Mouse (Mus musculus) gastrocnemius, postnatal 36 days (tissue): ENCODE results near the gene Zfp39. TPM values are rescaled to one million over a fixed set of nuclear protein-coding genes. Genes with fewer than 3 reads are reported as not detected.
A peak's percentile ranks its signal among the peaks of the same experiment; 100 is the strongest.
"Not testable (repeated sequence)": the region's sequence is repeated elsewhere in the genome, so short reads cannot be mapped to it uniquely, and the experiment has no call there.

Experiments
- DNase-seq, 2 experiments: peaks; one replicate each; pipeline ENCODE4 v3.0.0; 2022
- intact Hi-C: fragments of 180-260 bp; cut with DNase I; formaldehyde crosslinking; loops from one replicate; pipeline ENCODE4 v1.15.1; 2025
- total RNA-seq, 2 experiments: library from RNA; stranded (reverse); gene quantifications; 2 replicates each; pipeline ENCODE4 v1.2.3; 2021

The Zfp39 gene
- total RNA-seq, 2 experiments from 2014 or later, result 2.0 to 3.2 TPM

DNA sequence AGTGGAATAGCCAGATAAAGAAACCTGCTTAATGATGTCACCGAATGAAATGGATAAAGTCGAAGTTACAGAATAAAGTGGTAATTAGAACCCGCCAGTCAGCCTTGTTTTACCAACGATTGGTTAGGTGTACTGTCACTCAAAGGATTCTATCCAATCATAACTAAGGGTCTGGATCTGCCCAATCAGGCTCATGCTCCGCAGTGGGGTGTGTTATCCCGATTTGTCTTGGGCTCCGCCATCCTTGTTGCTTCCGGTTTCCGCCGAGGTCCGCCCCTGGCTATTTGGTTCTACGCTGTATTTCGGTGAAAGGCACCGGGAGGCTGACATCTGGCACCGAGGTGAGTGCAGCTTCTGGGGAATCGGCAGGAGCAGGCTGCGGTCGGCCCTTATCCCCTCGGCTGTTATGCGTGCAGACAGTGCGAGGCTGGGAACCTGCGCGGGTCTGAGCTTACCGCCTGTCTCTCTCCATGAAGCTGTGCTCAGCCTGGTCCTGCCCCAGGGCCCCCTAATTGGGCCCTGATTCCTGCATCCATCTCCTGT, 57.0 kb downstream of the Zfp39 start, which contains the start of gene Gm12258:
Gene Gm12258 (plus strand): TSS at position 240 of the 543 bp plus-strand sequence.
- intact Hi-C loops, result no loop called here
- DNase-seq, result peak; percentile 62 to 78

DNA sequence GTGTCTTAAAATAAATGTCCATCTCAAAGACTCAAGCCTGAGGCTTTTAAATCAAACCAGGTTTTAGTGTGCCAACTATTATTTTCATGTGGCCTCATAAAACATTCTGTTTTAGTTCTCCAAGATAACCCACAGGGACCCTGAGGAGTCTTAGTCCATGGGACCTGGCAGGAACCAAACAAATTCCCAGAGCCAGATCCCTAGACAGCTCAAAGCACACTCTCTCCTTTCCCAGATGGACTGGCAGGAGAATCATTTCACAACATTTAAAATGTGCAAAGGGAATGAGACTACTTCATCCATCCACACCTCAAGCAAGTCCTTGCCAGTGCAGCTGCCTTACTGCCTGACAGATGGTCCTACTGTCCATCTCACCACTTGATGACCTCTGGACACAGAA, 65.1 kb downstream of the Zfp39 start, which contains the start of gene Olfr311:
Gene Olfr311 (plus strand): TSS at position 301 of the 400 bp plus-strand sequence.
- intact Hi-C loops, DNase-seq: not testable (repeated sequence)

Other genes starting within 250 kb of the Zfp39 start
- not detected for gene Olfr322, start 245.4 kb downstream of the Zfp39 start, total RNA-seq
- not detected for gene Olfr320, start 223.1 kb downstream of the Zfp39 start, total RNA-seq
- not detected for gene Olfr319, start 205.1 kb downstream of the Zfp39 start, total RNA-seq
- not detected for gene Olfr318, start 180.2 kb downstream of the Zfp39 start, total RNA-seq
- gene Olfr317, start 165.0 kb downstream of the Zfp39 start, total RNA-seq, result not detected
- not detected for gene Olfr316, start 151.5 kb downstream of the Zfp39 start, total RNA-seq
- gene Olfr315, start 131.0 kb downstream of the Zfp39 start, total RNA-seq, result not detected
- not detected for gene Olfr314, start 121.3 kb downstream of the Zfp39 start, total RNA-seq
- not detected for gene Fam183b, start 102.3 kb downstream of the Zfp39 start, total RNA-seq
- gene Olfr313, start 89.2 kb downstream of the Zfp39 start, total RNA-seq, result not detected
- gene Olfr312, start 75.0 kb downstream of the Zfp39 start, total RNA-seq, result not detected
- gene Olfr311, start 65.0 kb downstream of the Zfp39 start, total RNA-seq, result not detected
- 1 to 10 TPM in 1 of 2 experiments, under 1 TPM in 1; 0.69 to 1.1 TPM for gene Gm12258, start 57.1 kb downstream of the Zfp39 start, total RNA-seq
- 1 to 10 TPM in 1 of 2 experiments, under 1 TPM in 1; 0.74 to 1.2 TPM for gene 2810021J22Rik, start 37.0 kb downstream of the Zfp39 start, total RNA-seq
- gene Btnl10, start 13.7 kb upstream of the Zfp39 start, total RNA-seq, result not detected
- 10 to 100 TPM; 86.9 to 96.5 TPM for gene Rnf187, start 34.7 kb upstream of the Zfp39 start, total RNA-seq
- 1 to 10 TPM; 1.1 to 1.5 TPM for gene Hist3h2ba, start 44.7 kb upstream of the Zfp39 start, total RNA-seq
- gene Hist3h2a, start 50.5 kb upstream of the Zfp39 start, total RNA-seq, result 10 to 100 TPM in 1 of 2 experiments, 1 to 10 TPM in 1; 9.5 to 10.5 TPM
- gene Trim17, start 50.5 kb upstream of the Zfp39 start, total RNA-seq, result under 1 TPM; 0.13 to 0.17 TPM
- 1 to 10 TPM; 5.6 to 7.4 TPM for gene Trim11, start 73.9 kb upstream of the Zfp39 start, total RNA-seq
- gene Obscn, start 232.2 kb upstream of the Zfp39 start, total RNA-seq, result 1,000 to 10,000 TPM; 1,369 to 1,614 TPM